Mouse (Mus musculus): ENCODE data around the gene Slc15a3.

Slc15a3 gene

GRCm38 (mm10) chr19:10870676-10871075 lies 31.1 kb downstream of the Slc15a3 start:
- no peak for DNase-seq

GRCm38 (mm10) chr19:10871328-10871961 lies 31.9 kb downstream of the Slc15a3 start:
- no peak for DNase-seq

GRCm38 (mm10) chr19:10878201-10878837 lies 38.8 kb downstream of the Slc15a3 start:
- no peak for DNase-seq

GRCm38 (mm10) chr19:10880085-10880974 lies 40.8 kb downstream of the Slc15a3 start:
- peak; percentile 61 for DNase-seq

GRCm38 (mm10) chr19:10880975-10881425 lies 41.5 kb downstream of the Slc15a3 start:
- no peak for DNase-seq

- peak; percentile 91 for DNase-seq
Observed at GRCm38 (mm10) chr19:10881426-10882154, 42.1 kb downstream of the Slc15a3 start, which contains the start of gene Tmem109. TSS of gene Tmem109 (minus strand) at chr19:10882001.

- no peak for DNase-seq
Observed at GRCm38 (mm10) chr19:10892201-10892600, 52.7 kb downstream of the Slc15a3 start.

- DNase-seq: peak; percentile 98
Observed at GRCm38 (mm10) chr19:10895016-10895528, 55.5 kb downstream of the Slc15a3 start, which contains the start of gene Prpf19. TSS of gene Prpf19 (plus strand) at chr19:10895231.

- no peak for DNase-seq
Observed at GRCm38 (mm10) chr19:10895708-10896107, 56.2 kb downstream of the Slc15a3 start.

- no peak for DNase-seq
Observed at GRCm38 (mm10) chr19:10896849-10897248, 57.3 kb downstream of the Slc15a3 start.

- no peak for DNase-seq
Observed at GRCm38 (mm10) chr19:10897491-10897890, 58.0 kb downstream of the Slc15a3 start.

GRCm38 (mm10) chr19:10900315-10900714 lies 60.8 kb downstream of the Slc15a3 start:
- DNase-seq: no peak

GRCm38 (mm10) chr19:10901046-10901445 lies 61.5 kb downstream of the Slc15a3 start:
- no peak for DNase-seq

- DNase-seq: no peak
Observed at GRCm38 (mm10) chr19:10904512-10904911, 65.0 kb downstream of the Slc15a3 start.

GRCm38 (mm10) chr19:10904927-10905727 lies 65.6 kb downstream of the Slc15a3 start:
- DNase-seq: no peak

GRCm38 (mm10) chr19:10905728-10906000 lies 66.1 kb downstream of the Slc15a3 start:
- DNase-seq: no peak

- peak; percentile 59 for DNase-seq
Observed at GRCm38 (mm10) chr19:10907891-10908290, 68.4 kb downstream of the Slc15a3 start.

Data from thymus, postnatal 25 days (tissue).